Mouse (Mus musculus) thymus, adult 18-20 months (tissue): ENCODE data around the gene Tbx3.
A peak's percentile ranks its signal among the peaks of the same experiment; 100 is the strongest.

Source experiments
- DNase-seq, 2 experiments: peaks; one replicate each; pipeline ENCODE4 v3.0.0; 2022; ENCODE audit warnings: mixed read lengths in 2 of 2

The Tbx3 gene

DNA sequence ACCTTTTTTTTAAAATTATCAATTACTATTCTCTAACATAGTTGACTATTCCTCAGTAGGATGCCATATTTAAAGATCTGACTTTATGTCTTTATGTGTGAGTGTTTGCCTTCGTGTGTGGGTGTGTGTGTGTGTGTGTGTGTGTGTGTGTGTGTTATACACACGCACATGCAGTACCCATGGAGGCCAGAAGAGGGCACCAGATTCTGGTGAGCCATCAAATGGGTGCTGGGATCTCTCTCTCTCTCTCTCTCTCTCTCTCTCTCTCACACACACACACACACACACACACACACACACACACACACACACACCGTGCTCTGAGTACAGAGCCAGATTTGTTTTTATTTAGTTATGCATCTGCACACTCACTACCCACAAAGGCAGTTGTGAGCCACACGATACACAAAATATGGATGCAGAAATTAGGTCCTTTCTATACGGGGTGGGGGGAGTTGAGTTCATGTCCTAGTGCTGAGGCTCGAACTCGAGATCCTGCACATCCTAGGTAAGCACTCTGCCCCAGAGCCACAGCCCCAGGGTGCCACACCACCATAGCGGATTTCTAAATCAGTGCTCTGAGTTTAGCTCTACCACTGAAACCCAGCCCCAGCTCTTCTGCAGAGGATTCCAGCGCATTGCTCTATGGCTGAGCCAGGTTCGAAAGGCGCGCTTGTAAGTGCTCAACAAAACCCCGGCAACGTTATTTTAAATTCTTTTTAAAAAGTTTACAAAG, 38.5 kb downstream of the Tbx3 start:
- no peak for DNase-seq

GRCm38 (mm10) chr5:119709826-119710559, 39.5 kb downstream of the Tbx3 start:
- DNase-seq = no peak

DNA sequence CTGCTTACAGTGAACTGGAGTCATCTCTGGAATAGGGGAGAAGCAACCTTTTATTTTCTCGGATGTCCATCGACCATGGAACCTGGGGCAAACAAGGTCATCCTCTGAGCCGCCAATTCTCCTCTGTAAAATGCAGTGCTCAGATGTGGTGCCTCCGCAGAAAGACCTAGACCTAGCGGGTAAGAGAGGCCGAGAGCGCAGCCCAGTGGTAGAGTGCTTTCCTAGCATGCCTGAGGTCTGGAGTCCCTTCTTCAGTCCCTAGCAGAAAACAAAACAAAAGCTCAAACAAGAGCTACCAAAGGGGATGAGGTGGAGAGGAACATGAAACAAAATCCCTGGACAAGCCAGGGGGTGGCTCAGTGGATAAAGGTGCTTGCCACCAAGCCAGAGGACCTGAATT, 40.3 kb downstream of the Tbx3 start:
- no peak for DNase-seq

DNA sequence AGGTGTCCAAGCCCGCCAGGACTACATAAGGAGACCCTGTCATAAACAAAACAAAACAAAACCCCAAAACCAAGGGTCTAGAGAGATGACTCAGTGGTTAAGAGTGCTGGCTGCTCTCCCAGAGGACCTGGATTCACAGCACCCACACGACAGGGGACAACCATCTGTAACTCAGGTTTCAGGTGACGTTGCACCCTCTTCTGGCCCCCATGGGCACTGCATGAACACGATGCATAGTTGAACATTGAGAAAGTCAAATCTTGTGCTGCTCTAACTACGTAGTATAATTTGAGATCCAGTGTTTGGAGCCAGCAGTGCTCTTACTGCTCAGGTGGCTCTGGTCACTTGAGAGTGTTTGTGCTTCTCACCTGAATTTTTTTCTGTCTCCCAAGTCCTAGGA, 41.2 kb downstream of the Tbx3 start:
- DNase-seq = no peak

DNA sequence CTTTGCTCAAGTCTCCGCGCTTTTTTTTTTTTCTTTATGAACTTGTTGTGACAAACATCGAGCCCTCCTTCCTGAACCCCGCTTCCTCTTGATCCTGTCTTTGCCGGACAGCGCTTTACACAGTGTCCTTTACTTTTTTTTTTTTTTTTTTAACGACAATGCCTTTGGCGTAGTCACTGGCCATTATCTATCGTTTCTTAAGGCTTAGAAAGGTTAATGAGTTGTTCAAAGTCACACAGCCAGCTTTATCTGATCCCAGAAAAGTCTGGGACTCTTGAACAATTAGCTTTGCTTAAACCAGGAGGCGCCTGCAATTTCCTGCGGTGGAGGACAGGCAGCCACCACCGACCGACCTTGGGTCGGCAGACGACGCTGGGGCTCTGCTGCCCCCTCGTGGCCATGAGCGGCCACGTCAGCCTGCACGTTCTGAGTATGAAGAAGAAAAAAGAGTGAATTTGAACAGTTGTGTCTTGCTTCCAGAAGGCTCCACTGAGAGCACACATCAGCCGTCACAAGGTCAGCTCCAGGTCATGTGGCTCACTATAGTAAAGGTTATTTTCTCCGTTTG, 42.3 kb downstream of the Tbx3 start:
- peak; percentile 4 to 17 for DNase-seq

GRCm38 (mm10) chr5:119720471-119721265, 50.2 kb downstream of the Tbx3 start:
- DNase-seq = no peak

DNA sequence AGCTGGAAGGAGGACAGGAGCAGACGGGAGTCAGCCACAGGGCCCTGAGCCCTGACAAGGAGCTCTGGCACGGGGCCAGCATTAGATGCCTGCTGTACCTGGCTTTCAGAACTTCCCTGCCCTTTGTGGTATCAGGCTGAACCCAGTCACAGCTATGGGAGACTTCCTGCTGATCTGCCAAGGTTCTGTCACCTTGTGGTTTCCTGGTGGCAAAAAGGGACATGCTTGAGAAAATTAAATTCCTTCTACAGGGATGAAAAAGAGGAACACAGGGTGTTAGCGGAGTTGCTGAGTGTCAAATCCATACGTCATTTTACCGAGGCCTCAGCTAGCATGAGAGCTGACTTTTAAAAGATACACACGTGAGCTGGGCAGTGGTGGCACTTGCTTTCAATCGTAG, 62.5 kb downstream of the Tbx3 start:
- DNase-seq = no peak
